Mouse (Mus musculus) embryonic facial prominence, embryonic 14.5 days (tissue): ENCODE data around the gene Fam53a. TPM values are rescaled to one million over a fixed set of nuclear protein-coding genes. Genes with fewer than 3 reads are reported as not detected.

Experiments
- polyA plus RNA-seq: library from polyadenylated mRNA; unstranded; fragments of >200 nt; fragmentation: Nextera tagmentation; extraction: Ambion mirVana; gene quantifications from 2 replicates; pipeline ENCODE4 v1.2.1, GENCODE M21; 2014

The Fam53a gene
- polyA plus RNA-seq, 1 experiment from 2014 or later: 56.9 TPM

Other genes starting within 250 kb of the Fam53a start
- not detected in 2 replicates for gene Nkx1-1, start 195.7 kb downstream of the Fam53a start, polyA plus RNA-seq
- 0.54 and 0.60 TPM in 2 replicates for gene Gm9903, start 290 bp upstream of the Fam53a start, polyA plus RNA-seq
- 188 and 196 TPM in 2 replicates for gene Slbp, start 22.9 kb upstream of the Fam53a start, polyA plus RNA-seq
- gene Tacc3, start 28.5 kb upstream of the Fam53a start, polyA plus RNA-seq: 127 and 153 TPM in 2 replicates
- 47.6 and 47.7 TPM in 2 replicates for gene Tmem129, start 28.8 kb upstream of the Fam53a start, polyA plus RNA-seq
- 23.1 and 26.0 TPM in 2 replicates for gene Fgfr3, start 92.0 kb upstream of the Fam53a start, polyA plus RNA-seq
- 39.3 and 39.5 TPM in 2 replicates for gene Letm1, start 153.2 kb upstream of the Fam53a start, polyA plus RNA-seq
- gene Nsd2, start 191.1 kb upstream of the Fam53a start, polyA plus RNA-seq: 40.4 and 45.7 TPM in 2 replicates